Mouse (Mus musculus): ENCODE data around the gene Dnajb1. TPM values are rescaled to one million over a fixed set of nuclear protein-coding genes. Genes with fewer than 3 reads are reported as not detected.

Gene Dnajb1
- 35.0 and 40.0 TPM in 2 replicates for polyA plus RNA-seq (2021; fragmentation: Nextera tagmentation)
- long read RNA-seq, experiment 1, transcript Dnajb1-201 (3 exons, 2,996 nt), result major isoform, 38 of 51 reads
- long read RNA-seq, experiment 1, transcript Dnajb1-202 (3 exons, 2,854 nt), result minor isoform, 5 of 51 reads
- long read RNA-seq, experiment 1, partial matches to known transcripts, result 8 of 51 reads
- long read RNA-seq, experiment 1, other reads (novel, unspliced or antisense), result 0 of 51 reads
- long read RNA-seq, experiment 2, transcript Dnajb1-201 (3 exons, 2,996 nt), result major isoform, 636 of 670 reads
- long read RNA-seq, experiment 2, transcript Dnajb1-202 (3 exons, 2,854 nt), result minor isoform, 16 of 670 reads
- long read RNA-seq, experiment 2, partial matches to known transcripts, result 8 of 670 reads
- long read RNA-seq, experiment 2, other reads (novel, unspliced or antisense), result 10 of 670 reads

GRCm38 (mm10) chr8:83607661-83608397, at the start of gene Dnajb1, which contains the start of gene Tecr:
Dnajb1 (plus strand) TSS chr8:83608193.
Tecr (minus strand) TSS chr8:83607971.

GRCm38 (mm10) chr8:83566469-83567395, 41.3 kb upstream of the Dnajb1 start, which contains the start of gene Ndufb7:
Ndufb7 (plus strand) TSS chr8:83566671.

GRCm38 (mm10) chr8:83652030-83652743, 44.2 kb downstream of the Dnajb1 start, which contains the start of gene Gipc1:
Gipc1 (plus strand) TSS chr8:83652677.

Other genes starting within 250 kb of the Dnajb1 start
- 2.0 and 2.4 TPM in 2 replicates for gene Clgn, start 218.3 kb upstream of the Dnajb1 start, polyA plus RNA-seq (2021; fragmentation: Nextera tagmentation)
- 429 and 455 TPM in 2 replicates for gene Scoc, start 149.8 kb upstream of the Dnajb1 start, polyA plus RNA-seq (2021; fragmentation: Nextera tagmentation)
- not detected in 2 replicates for gene Olfr370, start 72.4 kb upstream of the Dnajb1 start, polyA plus RNA-seq (2021; fragmentation: Nextera tagmentation)
- 527 and 627 TPM in 2 replicates for gene Ndufb7, start 41.5 kb upstream of the Dnajb1 start, polyA plus RNA-seq (2021; fragmentation: Nextera tagmentation)
- 1,403 and 1,488 TPM in 2 replicates for gene Tecr, start 222 bp upstream of the Dnajb1 start, polyA plus RNA-seq (2021; fragmentation: Nextera tagmentation)
- gene Gipc1, start 44.5 kb downstream of the Dnajb1 start, polyA plus RNA-seq (2021; fragmentation: Nextera tagmentation), result 91.1 and 100 TPM in 2 replicates
- 0.21 and 0.26 TPM in 2 replicates for gene Ptger1, start 58.5 kb downstream of the Dnajb1 start, polyA plus RNA-seq (2021; fragmentation: Nextera tagmentation)
- 3.0 and 4.8 TPM in 2 replicates for gene Pkn1, start 91.0 kb downstream of the Dnajb1 start, polyA plus RNA-seq (2021; fragmentation: Nextera tagmentation)
- gene Ddx39, start 107.0 kb downstream of the Dnajb1 start, polyA plus RNA-seq (2021; fragmentation: Nextera tagmentation), result 20.6 TPM in 2 replicates
- gene Adgre5, start 133.1 kb downstream of the Dnajb1 start, polyA plus RNA-seq (2021; fragmentation: Nextera tagmentation), result 3.6 and 4.5 TPM in 2 replicates